Mouse (Mus musculus): ENCODE data around the gene Simc1. TPM values are rescaled to one million over a fixed set of nuclear protein-coding genes. Genes with fewer than 3 reads are reported as not detected.

Simc1 gene
- total RNA-seq, 2 experiments from 2014 or later = 2.2 to 2.9 TPM

- DNase-seq (ENCODE audit: low spot score) = no peak
Measured at GRCm38 (mm10) chr13:54532134-54532533, 28.6 kb downstream of the Simc1 start.

GRCm38 (mm10) chr13:54548036-54548435 lies 44.5 kb downstream of the Simc1 start:
- no peak for DNase-seq (ENCODE audit: low spot score)

- DNase-seq (ENCODE audit: low spot score) = no peak
Measured at GRCm38 (mm10) chr13:54556176-54556575, 52.6 kb downstream of the Simc1 start.

- peak; percentile 86 for DNase-seq (ENCODE audit: low spot score)
Measured at GRCm38 (mm10) chr13:54556796-54557195, 53.2 kb downstream of the Simc1 start.

- no peak for DNase-seq (ENCODE audit: low spot score)
Measured at GRCm38 (mm10) chr13:54557652-54558051, 54.1 kb downstream of the Simc1 start.

- DNase-seq (ENCODE audit: low spot score) = no peak
Measured at GRCm38 (mm10) chr13:54559656-54560055, 56.1 kb downstream of the Simc1 start.

GRCm38 (mm10) chr13:54560608-54561007 lies 57.0 kb downstream of the Simc1 start:
- DNase-seq (ENCODE audit: low spot score) = no peak

- DNase-seq (ENCODE audit: low spot score) = no peak
Measured at GRCm38 (mm10) chr13:54562562-54562961, 59.0 kb downstream of the Simc1 start.

GRCm38 (mm10) chr13:54564232-54565200 lies 60.9 kb downstream of the Simc1 start:
- no peak for DNase-seq (ENCODE audit: low spot score)

- peak; percentile 96 for DNase-seq (ENCODE audit: low spot score)
Measured at GRCm38 (mm10) chr13:54565201-54565581, 61.6 kb downstream of the Simc1 start, which contains the start of gene 4833439L19Rik. TSS of gene 4833439L19Rik (minus strand) at chr13:54565435.

GRCm38 (mm10) chr13:54565594-54566345 lies 62.2 kb downstream of the Simc1 start:
- peak; percentile 58 for DNase-seq (ENCODE audit: low spot score)

- DNase-seq (ENCODE audit: low spot score) = no peak
Measured at GRCm38 (mm10) chr13:54568380-54568779, 64.8 kb downstream of the Simc1 start.

GRCm38 (mm10) chr13:54569282-54569681 lies 65.7 kb downstream of the Simc1 start:
- no peak for DNase-seq (ENCODE audit: low spot score)

GRCm38 (mm10) chr13:54570736-54571135 lies 67.2 kb downstream of the Simc1 start:
- no peak for DNase-seq (ENCODE audit: low spot score)

- DNase-seq (ENCODE audit: low spot score) = no peak
Measured at GRCm38 (mm10) chr13:54571637-54572036, 68.1 kb downstream of the Simc1 start.

GRCm38 (mm10) chr13:54572621-54573020 lies 69.0 kb downstream of the Simc1 start:
- DNase-seq (ENCODE audit: low spot score) = no peak

- DNase-seq (ENCODE audit: low spot score) = peak; percentile 63
Measured at GRCm38 (mm10) chr13:54574854-54575481, 71.4 kb downstream of the Simc1 start, which contains the start of gene Arl10. TSS of gene Arl10 (plus strand) at chr13:54575015.

GRCm38 (mm10) chr13:54575489-54575888 lies 71.9 kb downstream of the Simc1 start:
- no peak for DNase-seq (ENCODE audit: low spot score)

GRCm38 (mm10) chr13:54577652-54578507 lies 74.3 kb downstream of the Simc1 start:
- no peak for DNase-seq (ENCODE audit: low spot score)

GRCm38 (mm10) chr13:54581385-54581784 lies 77.8 kb downstream of the Simc1 start:
- no peak for DNase-seq (ENCODE audit: low spot score)

GRCm38 (mm10) chr13:54582126-54582525 lies 78.5 kb downstream of the Simc1 start:
- DNase-seq (ENCODE audit: low spot score) = no peak

Measured in gastrocnemius, adult 18-20 months (tissue).